ENCODE assay signal across 10 mouse cellular contexts in the genomic region with DNA sequence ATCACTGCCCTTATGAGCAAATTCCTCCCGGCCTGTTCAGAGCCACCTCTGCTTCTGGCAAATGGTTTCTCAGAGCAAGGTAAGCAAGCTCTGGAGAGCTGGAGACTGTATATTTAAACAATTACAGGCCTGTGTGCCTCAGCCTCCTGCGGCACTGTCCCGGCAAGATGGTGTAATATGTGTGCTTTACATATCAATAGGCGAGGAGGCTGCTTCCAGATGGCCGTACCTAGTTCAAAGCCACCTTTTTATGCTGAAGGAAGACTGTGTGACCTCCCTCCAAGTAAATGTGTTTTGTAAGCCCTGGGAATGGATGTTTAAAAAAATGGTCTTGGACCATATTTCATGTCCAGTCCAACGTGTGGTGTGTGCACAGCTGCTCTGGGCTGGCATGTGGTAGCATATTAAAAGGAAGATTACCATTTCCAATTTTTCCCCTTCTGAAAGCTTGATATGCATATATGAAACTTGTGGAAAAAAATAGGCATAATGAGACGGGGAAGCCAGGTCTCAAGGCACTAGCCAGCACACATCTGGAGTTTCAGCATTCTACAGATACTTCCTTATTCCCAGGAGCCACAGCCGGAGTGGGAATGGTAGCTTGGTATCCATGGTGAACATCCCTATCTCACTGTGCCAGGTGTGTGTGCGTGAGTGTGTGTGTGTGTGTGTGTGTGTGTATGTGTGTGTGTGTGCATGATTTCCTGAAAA.
DNase-seq lines count a peak whose midpoint lies in the region; ATAC-seq and TF ChIP-seq lines count a peak whose summit lies in the region.
"Had no signal": no experiment of that assay in that cellular context is flagged by ENCODE, and none has a peak within 500 bp of the region (broad histone marks: within the 10 kb centered on the region; RNA-seq: fewer than 3 reads in every experiment).

No protein-coding gene starts in this region.

- ATAC-seq in forebrain, embryonic 12.5 days (ENCODE audit: low FRiP score) = peak; percentile 37
- ATAC-seq in hindbrain, embryonic 16.5 days = peak; percentile 21; the same call in 1 of the 2 replicates
- peak; percentile 51 for ATAC-seq in neural tube, embryonic 11.5 days (ENCODE audit: insufficient read depth, low FRiP score, low TSS enrichment)

- TF ChIP-seq POLR2A in brain, embryonic 14.5 days (IDR thresholded peaks at IDR 0.05; ENCODE audit: borderline replicate concordance, extremely low read depth, insufficient read depth, insufficient read length, poor library complexity, severe bottlenecking) = no peak

- no peaks in the 10 kb centered on the region for H3K36me3 ChIP-seq in forebrain, embryonic 12.5 days (replicated peaks)
- no peaks in the 10 kb centered on the region for H3K36me3 ChIP-seq in hindbrain, embryonic 16.5 days (ENCODE audit: control insufficient read depth, insufficient read depth, low read length)
- H3K36me3 ChIP-seq in neural tube, embryonic 11.5 days (ENCODE audit: control insufficient read depth, insufficient read depth, low read length) = no peaks in the 10 kb centered on the region
- H3K36me3 ChIP-seq: liver, embryonic 15.5 days had no signal

- H3K4me2 ChIP-seq in forebrain, embryonic 12.5 days = no peak overlapping the region
- no peak overlapping the region for H3K4me2 ChIP-seq in hindbrain, embryonic 16.5 days (ENCODE audit: low read length)
- no peak overlapping the region for H3K4me2 ChIP-seq in neural tube, embryonic 11.5 days (ENCODE audit: low read depth)
- H3K4me2 ChIP-seq: liver, embryonic 15.5 days had no signal

- H3K4me3 ChIP-seq in forebrain, embryonic 12.5 days (replicated peaks) = no peak overlapping the region
- no peak overlapping the region for H3K4me3 ChIP-seq in hindbrain, embryonic 16.5 days (ENCODE audit: low read length)
- no peak overlapping the region for H3K4me3 ChIP-seq in neural tube, embryonic 11.5 days (ENCODE audit: low read depth, low read length)
- H3K4me3 ChIP-seq: liver, embryonic 15.5 days; megakaryocyte, embryonic 14.5 days had no signal

- H3K9me3 ChIP-seq in forebrain, embryonic 12.5 days = no peaks in the 10 kb centered on the region
- H3K9me3 ChIP-seq in hindbrain, embryonic 16.5 days (ENCODE audit: control insufficient read depth, low read length) = no peaks in the 10 kb centered on the region
- no peaks in the 10 kb centered on the region for H3K9me3 ChIP-seq in neural tube, embryonic 11.5 days (ENCODE audit: control insufficient read depth, low read length)
- H3K9me3 ChIP-seq: liver, embryonic 15.5 days had no signal

- peak overlapping the region; percentile 50; the same call in 1 of the 2 replicates for H3K27ac ChIP-seq in forebrain, embryonic 12.5 days
- H3K27ac ChIP-seq in hindbrain, embryonic 16.5 days (ENCODE audit: low read depth, low read length) = no peak overlapping the region
- peak overlapping the region; percentile 55 for H3K27ac ChIP-seq in neural tube, embryonic 11.5 days (ENCODE audit: low read depth, low read length)
- H3K27ac ChIP-seq: liver, embryonic 15.5 days had no signal

- no peak for TF ChIP-seq CTCF in brain, embryonic 14.5 days (IDR thresholded peaks at IDR 0.05; ENCODE audit: borderline replicate concordance, extremely low read depth, insufficient read depth, insufficient read length)

- intact Hi-C loops in heart, postnatal 10 days (cut with DNase I) = no loop called here

- H3K4me1 ChIP-seq in forebrain, embryonic 12.5 days = peaks cover 50% of the 10 kb centered on the region
- H3K4me1 ChIP-seq in hindbrain, embryonic 16.5 days (ENCODE audit: control insufficient read depth, insufficient read depth, low read depth, low read length) = peaks cover 14% of the 10 kb centered on the region
- H3K4me1 ChIP-seq in neural tube, embryonic 11.5 days (ENCODE audit: control insufficient read depth, insufficient read depth, low read length) = peaks cover 27% of the 10 kb centered on the region

- DNase-seq in brain, embryonic 14.5 days (ENCODE audit: low read depth) = peak; percentile 79
- DNase-seq in neural tube, embryonic 11.5 days (ENCODE audit: low spot score) = peak; percentile 37
- no peak for DNase-seq in heart, postnatal 10 days
- no peak for DNase-seq in layer of hippocampus, postnatal 14 days (ENCODE audit: low spot score in 2 of 2)
- DNase-seq in ovary, postnatal 10 days (ENCODE audit: low spot score) = no peak
- DNase-seq: kidney, postnatal 14 days had no signal

- whole genome bisulfite sequencing in forebrain, embryonic 12.5 days = 45% methylated on average over 9 of the region's 9 CpGs
- 32% methylated on average over 9 of the region's 9 CpGs for WGBS in hindbrain, embryonic 16.5 days
- 22% methylated on average over 9 of the region's 9 CpGs for WGBS in neural tube, embryonic 11.5 days

- H3K27me3 ChIP-seq in forebrain, embryonic 12.5 days = no peaks in the 10 kb centered on the region
- H3K27me3 ChIP-seq in hindbrain, embryonic 16.5 days (replicated peaks; ENCODE audit: control insufficient read depth, insufficient read depth, low read length) = no peaks in the 10 kb centered on the region
- H3K27me3 ChIP-seq in neural tube, embryonic 11.5 days (ENCODE audit: control insufficient read depth, insufficient read depth, low read length) = no peaks in the 10 kb centered on the region
- H3K27me3 ChIP-seq: liver, embryonic 15.5 days had no signal

- no peak overlapping the region for H3K9ac ChIP-seq in forebrain, embryonic 12.5 days
- no peak overlapping the region for H3K9ac ChIP-seq in hindbrain, embryonic 16.5 days (ENCODE audit: low read depth, low read length)
- H3K9ac ChIP-seq in neural tube, embryonic 11.5 days (ENCODE audit: low read length) = no peak overlapping the region
- H3K9ac ChIP-seq: liver, embryonic 15.5 days had no signal

Comparison
In these comparisons a context has a peak if more than half of its experiments do, and no peak if none do; other contexts are left out.
1. DNase-seq: peak in brain, embryonic 14.5 days (single experiment) and neural tube, embryonic 11.5 days (single experiment); none in heart, postnatal 10 days (0 of 2), layer of hippocampus, postnatal 14 days (0 of 2) and ovary, postnatal 10 days (single experiment).
2. Peak in every context shown above with its lines, with median percentiles within 50 percentile points of each other: ATAC-seq.